Mouse (Mus musculus) stomach, postnatal 0 days (tissue): ENCODE data around the gene Tenm2. TPM values are rescaled to one million over a fixed set of nuclear protein-coding genes. Genes with fewer than 3 reads are reported as not detected.

ENCODE experiments used
- ATAC-seq: fragments of 200-750 bp; cut with Nextera tagmentation; 2 replicates; pipeline ENCODE4 v1.8.0; 2017; ENCODE audit not compliant: low FRiP score, low TSS enrichment
- DNase-seq: peaks from one replicate; pipeline ENCODE4 v3.0.0-alpha.2; 2016; ENCODE audit warnings: low spot score
- H3K27ac ChIP-seq: fragments of 300-500 bp; sonication (generic); replicated peaks from 2 replicates; pipeline ENCODE4 v1.5.1; 2014; ENCODE audit warnings: mild to moderate bottlenecking, control low read depth
- H3K27me3 ChIP-seq: fragments of 300-500 bp; sonication (generic); 2 replicates; pipeline ENCODE4 v1.6.1; 2014; ENCODE audit warnings: low read length; ENCODE audit not compliant: control insufficient read depth, insufficient read depth
- H3K36me3 ChIP-seq: fragments of 300-500 bp; sonication (generic); 2 replicates; pipeline ENCODE4 v1.6.1; 2014; ENCODE audit warnings: low read length, mixed read lengths; ENCODE audit not compliant: control insufficient read depth, insufficient read depth
- H3K4me1 ChIP-seq: fragments of 300-500 bp; sonication (generic); replicated peaks from 2 replicates; pipeline ENCODE4 v1.6.1; 2014; ENCODE audit warnings: antibody characterized with exemption; ENCODE audit not compliant: control insufficient read depth, insufficient read depth
- H3K4me2 ChIP-seq: fragments of 300-500 bp; sonication (generic); replicated peaks from 2 replicates; pipeline ENCODE4 v1.6.1; 2014; ENCODE audit warnings: low read depth, mild to moderate bottlenecking, control low read depth, moderate library complexity
- H3K4me3 ChIP-seq: fragments of 300-500 bp; sonication (generic); 2 replicates; pipeline ENCODE4 v1.5.1; 2014; ENCODE audit warnings: low read depth, low read length, control low read depth
- H3K9ac ChIP-seq: fragments of 300-500 bp; sonication (generic); 2 replicates; pipeline ENCODE4 v1.6.1; 2014; ENCODE audit warnings: mild to moderate bottlenecking, low read length, control low read depth, mixed read lengths
- H3K9me3 ChIP-seq: fragments of 300-500 bp; sonication (generic); 2 replicates; pipeline ENCODE4 v1.6.1; 2016; ENCODE audit warnings: low read length; ENCODE audit not compliant: control insufficient read depth
- CTCF ChIP-seq: IDR thresholded peaks from 2 replicates; pipeline ENCODE4 v1.5.1; 2016; ENCODE audit warnings: antibody characterized with exemption, low read depth, mild to moderate bottlenecking, moderate library complexity
- EP300 ChIP-seq: optimal IDR thresholded peaks from 2 replicates; pipeline ENCODE3; 2016; ENCODE audit warnings: antibody characterized with exemption
- WGBS: fragments of 180-500 bp; shearing (Covaris S2); extraction: QIAGEN DNeasy Blood & Tissue Kit; methylation state at CpG from one replicate; pipeline ENCODE4 v1.1.7; 2014; 5-methylcytosine and 5-hydroxymethylcytosine counted together
- polyA plus RNA-seq: library from polyadenylated mRNA; unstranded; fragments of >200 nt; fragmentation: Nextera tagmentation; extraction: Ambion mirVana; gene quantifications from 2 replicates; pipeline ENCODE4 v1.2.1, GENCODE M21; 2015

The Tenm2 gene
- polyA plus RNA-seq, 1 experiment from 2014 or later = 3.6 TPM

DNA sequence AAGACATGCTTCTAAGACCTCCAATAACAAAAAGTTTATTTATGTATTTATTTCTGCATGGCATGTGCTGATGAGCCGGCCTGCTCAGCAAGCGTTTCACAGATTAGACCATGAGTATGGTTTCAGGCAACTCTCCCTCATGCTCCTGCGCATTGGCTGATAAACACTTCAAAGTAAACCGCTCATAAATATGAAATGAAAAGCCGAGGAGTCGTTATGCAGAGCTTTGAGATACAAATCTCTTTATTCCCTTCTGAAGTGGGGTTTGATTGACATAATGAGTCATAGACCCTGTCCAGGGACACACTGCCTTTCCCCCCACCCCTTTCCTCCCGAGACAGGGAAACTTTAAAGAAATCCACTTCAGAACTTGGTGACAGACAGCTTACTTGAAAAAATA is 348.3 kb downstream of the Tenm2 start:
- Histone ChIP-seq H3K27me3 (no peaks in the 10 kb centered on the region), H3K27ac (no peak overlapping the region), H3K4me3 (no peak overlapping the region), H3K4me1 (no peaks in the 10 kb centered on the region), H3K9ac (no peak overlapping the region), H3K36me3 (no peaks in the 10 kb centered on the region), H3K9me3 (no peaks in the 10 kb centered on the region), H3K4me2 (no peak overlapping the region)
- TF ChIP-seq CTCF (no peak), EP300 (no peak)
- no peak for ATAC-seq
- no peak for DNase-seq
- 52% methylated on average over 7 of the region's 7 CpGs for WGBS

- Histone ChIP-seq H3K4me1 (no peaks in the 10 kb centered on the region), H3K27me3 (no peaks in the 10 kb centered on the region), H3K4me2 (no peak overlapping the region), H3K9me3 (no peaks in the 10 kb centered on the region), H3K4me3 (no peak overlapping the region), H3K27ac (no peak overlapping the region), H3K9ac (no peak overlapping the region), H3K36me3 (no peaks in the 10 kb centered on the region)
- TF ChIP-seq EP300 (no peak), CTCF (no peak)
- ATAC-seq (no peak), DNase-seq (no peak)
- 61% methylated on average over 3 of the region's 3 CpGs for WGBS
Measured at GRCm38 (mm10) chr11:36886147-36886546, 349.6 kb downstream of the Tenm2 start.

GRCm38 (mm10) chr11:36872961-36873360 is 362.8 kb downstream of the Tenm2 start:
- Histone ChIP-seq H3K9ac (no peak overlapping the region), H3K4me2 (no peak overlapping the region), H3K4me3 (no peak overlapping the region), H3K36me3 (no peaks in the 10 kb centered on the region), H3K27me3 (no peaks in the 10 kb centered on the region), H3K4me1 (no peaks in the 10 kb centered on the region), H3K9me3 (no peaks in the 10 kb centered on the region), H3K27ac (no peak overlapping the region)
- TF ChIP-seq EP300 (no peak), CTCF (no peak)
- 19% methylated on average over 4 of the region's 4 CpGs for WGBS
- DNase-seq = no peak
- ATAC-seq = no peak

GRCm38 (mm10) chr11:36870548-36870947 is 365.2 kb downstream of the Tenm2 start:
- Histone ChIP-seq H3K27me3 (no peaks in the 10 kb centered on the region), H3K36me3 (no peaks in the 10 kb centered on the region), H3K4me1 (no peaks in the 10 kb centered on the region), H3K9ac (no peak overlapping the region), H3K27ac (no peak overlapping the region), H3K4me3 (no peak overlapping the region), H3K9me3 (no peaks in the 10 kb centered on the region), H3K4me2 (no peak overlapping the region)
- WGBS = 86% methylated on average over 5 of the region's 5 CpGs
- TF ChIP-seq CTCF (no peak), EP300 (no peak)
- DNase-seq (no peak), ATAC-seq (no peak)

GRCm38 (mm10) chr11:36851690-36852089 is 384.1 kb downstream of the Tenm2 start:
- WGBS = 24% methylated on average over 3 of the region's 3 CpGs
- ATAC-seq = no peak
- no peak for DNase-seq

GRCm38 (mm10) chr11:36847451-36847850 is 388.3 kb downstream of the Tenm2 start:
- H3K4me3 ChIP-seq = no peak overlapping the region
- TF ChIP-seq EP300 (no peak), CTCF (no peak)
- H3K9ac ChIP-seq = no peak overlapping the region
- H3K9me3 ChIP-seq = no peaks in the 10 kb centered on the region
- no peaks in the 10 kb centered on the region for H3K27me3 ChIP-seq
- 76% methylated on average over 6 of the region's 6 CpGs for WGBS
- ATAC-seq (no peak), DNase-seq (no peak)
- H3K36me3 ChIP-seq = no peaks in the 10 kb centered on the region
- H3K4me1 ChIP-seq = no peaks in the 10 kb centered on the region
- H3K4me2 ChIP-seq = no peak overlapping the region
- no peak overlapping the region for H3K27ac ChIP-seq

More at GRCm38 (mm10) chr11:36851690-36852089, 384.1 kb downstream of the Tenm2 start:
- H3K4me3 ChIP-seq = no peak overlapping the region
- H3K9me3 ChIP-seq = no peaks in the 10 kb centered on the region
- no peaks in the 10 kb centered on the region for H3K4me1 ChIP-seq
- no peaks in the 10 kb centered on the region for H3K27me3 ChIP-seq
- H3K4me2 ChIP-seq = no peak overlapping the region
- TF ChIP-seq EP300 (no peak), CTCF (no peak)
- H3K36me3 ChIP-seq = no peaks in the 10 kb centered on the region
- H3K9ac ChIP-seq = no peak overlapping the region
- H3K27ac ChIP-seq = no peak overlapping the region
